Mouse (Mus musculus): ENCODE results near the gene Zbtb22. TPM values are rescaled to one million over a fixed set of nuclear protein-coding genes. Genes with fewer than 3 reads are reported as not detected.

Gene Zbtb22
- polyA plus RNA-seq, 1 experiment from 2014 or later = 11.4 TPM

DNA sequence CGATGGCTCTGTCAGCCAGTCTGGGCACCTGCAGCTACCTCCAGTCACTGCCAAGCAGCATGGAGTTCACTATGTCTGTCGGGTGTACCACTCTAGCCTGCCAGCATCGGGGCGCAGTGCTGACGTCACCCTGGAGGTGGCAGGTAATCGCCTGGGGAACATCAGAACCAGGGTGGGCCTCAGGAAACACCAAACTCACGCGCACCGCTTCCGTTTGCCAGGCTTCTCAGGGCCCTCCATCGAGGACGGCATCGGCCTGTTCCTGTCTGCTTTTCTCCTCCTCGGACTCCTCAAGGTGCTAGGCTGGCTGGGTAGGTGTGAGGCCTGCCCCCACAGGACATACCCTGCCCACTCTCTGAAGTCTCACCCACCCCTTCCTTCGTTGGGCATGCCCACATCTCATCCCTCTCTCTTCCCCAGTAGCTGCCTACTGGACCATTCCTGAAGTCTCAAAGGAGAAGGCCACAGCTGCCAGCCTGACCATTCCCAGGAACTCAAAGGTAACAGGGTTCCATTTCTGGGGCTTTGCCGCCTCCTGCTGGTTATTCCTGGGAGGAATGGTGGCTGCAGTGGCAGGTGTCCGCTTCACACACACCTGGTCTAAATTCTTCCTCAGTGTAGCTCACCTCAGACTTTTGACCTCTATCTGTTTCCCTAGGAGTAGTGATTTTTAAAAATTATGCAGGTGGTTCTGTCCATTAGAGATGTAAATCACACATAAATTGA lies 10.7 kb downstream of the Zbtb22 start:
- Histone ChIP-seq H3K4me3 (replicated peaks; ENCODE audit: low read length) (no peak overlapping the region), H3K27ac (no peak overlapping the region), H3K36me3 (replicated peaks; ENCODE audit: control insufficient read depth, insufficient read depth) (peaks cover 13% of the 10 kb centered on the region), H3K4me2 (replicated peaks) (no peak overlapping the region), H3K4me1 (replicated peaks; ENCODE audit: control insufficient read depth, insufficient read depth, low read length) (peaks cover 18% of the 10 kb centered on the region), H3K9ac (no peak overlapping the region), H3K9me3 (ENCODE audit: control insufficient read depth, low read length) (no peaks in the 10 kb centered on the region), H3K27me3 (ENCODE audit: control insufficient read depth, insufficient read depth, low read length) (no peaks in the 10 kb centered on the region)
- ATAC-seq (ENCODE audit: low FRiP score) = no peak
- 73% methylated on average over 17 of the region's 17 CpGs for WGBS
- DNase-seq (ENCODE audit: low spot score) = no peak

DNA sequence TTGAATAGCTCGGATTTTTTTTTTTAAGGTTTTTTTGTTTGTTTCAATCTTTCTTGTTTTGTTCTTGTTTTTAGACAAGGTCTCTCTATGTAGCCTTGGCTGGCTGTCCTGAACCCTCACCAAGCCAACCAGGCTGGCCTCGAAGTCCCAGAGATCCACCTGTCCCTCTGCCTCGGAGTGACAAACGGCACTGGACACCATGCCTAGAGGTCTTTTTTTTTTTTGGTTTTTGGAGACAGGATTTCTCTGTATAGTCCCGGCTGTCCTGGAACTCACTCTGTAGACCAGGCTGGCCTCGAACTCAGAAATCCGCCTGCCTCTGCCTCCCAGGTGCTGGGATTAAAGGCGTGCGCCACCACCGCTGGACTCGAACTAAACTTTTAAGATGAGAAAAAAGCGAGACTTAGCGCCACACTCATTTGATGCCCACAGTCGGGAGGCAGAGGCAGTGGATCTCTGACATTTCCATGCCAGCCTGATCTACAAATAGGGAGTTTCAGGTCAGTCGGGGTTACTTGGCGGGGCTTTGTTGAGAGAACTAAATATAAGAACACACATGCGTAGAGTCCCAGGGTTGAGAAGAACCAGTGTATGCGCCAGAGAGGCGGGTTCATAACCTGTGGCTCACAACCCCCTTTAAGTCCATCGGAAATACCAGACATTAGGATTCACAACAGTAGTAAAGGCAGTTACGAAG lies 12.7 kb downstream of the Zbtb22 start:
- no peak for ATAC-seq (ENCODE audit: low FRiP score)
- Histone ChIP-seq H3K4me3 (replicated peaks; ENCODE audit: low read length) (peak overlapping the region; percentile 73), H3K36me3 (replicated peaks; ENCODE audit: control insufficient read depth, insufficient read depth) (peaks cover 23% of the 10 kb centered on the region), H3K27ac (no peak overlapping the region), H3K9me3 (ENCODE audit: control insufficient read depth, low read length) (no peaks in the 10 kb centered on the region), H3K4me2 (replicated peaks) (peak overlapping the region; percentile 98), H3K9ac (peak overlapping the region; percentile 88), H3K27me3 (ENCODE audit: control insufficient read depth, insufficient read depth, low read length) (no peaks in the 10 kb centered on the region), H3K4me1 (replicated peaks; ENCODE audit: control insufficient read depth, insufficient read depth, low read length) (peaks cover 20% of the 10 kb centered on the region)
- no peak for DNase-seq (ENCODE audit: low spot score)
- 67% methylated on average over 21 of the region's 21 CpGs for WGBS

DNA sequence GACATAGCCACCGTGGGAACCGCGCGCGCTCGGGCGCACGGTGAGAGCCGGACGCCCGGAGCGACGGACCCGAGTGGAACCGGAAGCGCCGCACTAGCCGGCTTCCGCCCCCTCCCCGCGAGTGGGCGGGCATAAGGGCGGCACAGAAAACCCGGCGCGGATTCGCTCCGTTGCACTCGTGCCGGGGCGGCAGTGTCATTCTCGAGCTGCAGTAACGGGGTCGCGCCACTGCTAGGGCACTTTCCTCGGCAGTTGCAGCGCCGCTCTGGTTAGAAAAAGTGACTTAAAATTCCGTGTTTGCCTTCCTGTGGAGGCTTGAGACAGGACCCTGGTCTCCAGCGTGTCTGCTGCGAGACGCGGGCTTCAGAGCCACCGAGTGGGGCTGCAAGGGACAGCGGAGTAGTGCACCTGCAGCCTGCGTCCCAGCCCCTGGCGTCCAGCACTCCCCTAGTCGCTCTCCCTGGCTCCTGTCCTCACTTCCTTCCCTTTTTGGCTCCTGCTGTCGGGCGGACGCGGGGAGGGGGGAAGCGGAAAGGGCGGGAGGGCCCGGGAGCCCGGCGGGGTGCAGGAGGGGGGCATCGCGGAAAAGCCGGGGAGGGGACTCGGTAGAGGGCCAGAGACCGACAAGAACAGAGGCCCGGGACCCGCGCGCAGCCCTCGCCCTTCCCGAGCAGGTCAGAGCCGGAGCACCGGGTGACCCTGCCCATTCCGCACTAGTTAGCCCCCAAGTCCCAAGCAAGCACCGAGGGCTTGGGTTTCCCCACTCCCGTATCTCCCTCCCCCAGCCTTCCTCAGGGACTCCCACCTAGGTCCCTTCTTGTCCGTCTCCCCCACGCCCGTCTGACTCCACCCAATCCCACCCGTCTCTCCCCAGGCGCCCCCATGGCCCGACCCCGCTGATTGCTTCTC lies 13.9 kb downstream of the Zbtb22 start, which contains the start of gene Rgl2:
Rgl2 (plus strand) TSS at position 173 of the 909 bp plus-strand sequence.
- peak within 1 kb of the TSS; percentile 88 for H3K9ac ChIP-seq
- no peaks in the 10 kb centered on the region for H3K9me3 ChIP-seq (ENCODE audit: control insufficient read depth, low read length)
- H3K4me1 ChIP-seq (replicated peaks; ENCODE audit: control insufficient read depth, insufficient read depth, low read length) = peaks cover 20% of the 10 kb centered on the region
- H3K4me3 ChIP-seq (replicated peaks; ENCODE audit: low read length) = peak within 1 kb of the TSS; percentile 73
- peak; percentile 87 for ATAC-seq (ENCODE audit: low FRiP score)
- H3K27ac ChIP-seq = peak within 1 kb of the TSS; percentile 97
- peak within 1 kb of the TSS; percentile 98 for H3K4me2 ChIP-seq (replicated peaks)
- no peaks in the 10 kb centered on the region for H3K27me3 ChIP-seq (ENCODE audit: control insufficient read depth, insufficient read depth, low read length)
- WGBS = under 1% methylated on average over 70 of the region's 80 CpGs
- peaks cover 33% of the 10 kb centered on the region for H3K36me3 ChIP-seq (replicated peaks; ENCODE audit: control insufficient read depth, insufficient read depth)
- peak; percentile 96 for DNase-seq (ENCODE audit: low spot score)

DNA sequence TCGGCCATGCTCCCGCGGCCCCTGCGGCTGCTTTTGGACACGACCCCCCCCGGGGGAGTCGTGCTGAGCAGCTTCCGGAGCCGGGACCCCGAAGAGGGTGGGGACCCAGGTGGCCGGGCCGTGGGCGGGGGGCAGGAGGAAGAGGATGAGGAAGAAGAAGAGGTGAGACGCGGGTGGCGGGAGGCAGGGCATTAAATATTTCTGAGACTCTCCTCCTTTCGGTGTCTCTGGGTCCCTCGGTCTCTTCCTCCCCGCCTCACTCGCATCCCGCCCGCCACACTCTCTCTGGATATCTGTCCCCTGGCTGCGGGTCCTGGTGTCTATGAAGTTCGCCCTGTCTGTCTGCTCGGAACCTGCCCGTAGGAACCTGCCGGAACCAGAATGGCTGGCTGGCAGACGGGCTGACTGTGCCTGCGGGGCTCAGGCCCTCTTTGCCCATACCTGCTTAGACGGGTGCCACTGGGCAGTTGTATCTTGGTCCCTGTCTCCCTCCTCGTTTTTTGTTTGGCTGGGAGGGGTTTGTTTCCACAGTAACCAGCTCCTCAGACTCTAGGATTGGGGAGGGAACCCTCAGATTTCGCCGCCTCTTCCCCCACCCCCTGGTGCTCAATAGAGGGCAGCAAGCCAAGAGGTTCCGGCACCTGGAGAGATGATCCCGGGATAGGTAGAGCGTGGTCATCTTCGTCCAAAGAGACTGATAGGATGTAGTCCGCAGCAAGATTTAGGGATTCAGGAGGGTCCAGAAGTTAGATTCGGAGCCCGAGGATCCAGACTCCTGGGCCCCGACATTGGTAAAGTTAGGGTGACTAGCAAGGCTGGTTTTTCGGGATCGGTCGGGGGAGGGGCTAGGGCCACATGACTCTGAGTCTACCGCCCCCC lies 14.8 kb downstream of the Zbtb22 start:
- no peak for ATAC-seq (ENCODE audit: low FRiP score)
- Histone ChIP-seq H3K27ac (peak overlapping the region; percentile 97), H3K27me3 (ENCODE audit: control insufficient read depth, insufficient read depth, low read length) (no peaks in the 10 kb centered on the region), H3K9ac (peak overlapping the region; percentile 88), H3K4me1 (replicated peaks; ENCODE audit: control insufficient read depth, insufficient read depth, low read length) (peaks cover 20% of the 10 kb centered on the region), H3K4me2 (replicated peaks) (peak overlapping the region; percentile 98), H3K4me3 (replicated peaks; ENCODE audit: low read length) (peak overlapping the region; percentile 73), H3K9me3 (ENCODE audit: control insufficient read depth, low read length) (no peaks in the 10 kb centered on the region), H3K36me3 (replicated peaks; ENCODE audit: control insufficient read depth, insufficient read depth) (peaks cover 39% of the 10 kb centered on the region)
- DNase-seq (ENCODE audit: low spot score) = no peak
- under 1% methylated on average over 43 of the region's 45 CpGs for WGBS

DNA sequence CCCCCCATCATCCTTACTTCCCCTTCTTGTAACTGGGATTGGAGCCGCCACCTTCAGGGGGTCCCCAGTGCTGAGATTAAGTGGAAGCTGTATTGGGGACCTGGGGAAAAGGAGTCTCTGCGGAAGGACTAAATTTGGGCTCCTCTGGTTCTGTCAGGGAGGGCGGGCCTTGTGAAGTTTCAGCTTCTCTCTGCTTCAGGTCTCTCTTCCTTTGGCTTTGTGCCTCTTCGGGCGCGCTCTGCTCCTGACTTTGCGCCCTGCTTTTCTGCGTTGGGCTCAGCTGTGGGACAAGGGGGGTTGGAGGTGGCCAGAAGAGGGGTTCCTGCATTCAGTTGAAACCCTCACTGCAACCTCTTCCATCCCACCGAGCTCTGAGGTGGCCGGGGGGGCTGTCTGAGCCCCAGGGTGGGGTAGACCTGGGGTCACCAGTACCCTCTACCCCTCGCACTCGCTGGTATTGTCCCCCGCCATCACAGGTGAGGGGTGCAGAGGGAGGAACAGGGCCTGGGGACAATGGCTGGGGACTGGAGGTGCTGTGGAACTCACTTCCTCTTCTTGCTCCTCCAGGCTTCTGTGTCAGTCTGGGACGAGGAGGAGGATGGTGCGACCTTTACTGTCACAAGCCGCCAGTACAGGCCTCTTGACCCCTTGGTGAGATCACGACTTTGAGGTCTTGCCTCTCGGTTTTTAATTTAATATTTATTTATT lies 15.6 kb downstream of the Zbtb22 start:
- Histone ChIP-seq H3K27ac (no peak overlapping the region), H3K27me3 (ENCODE audit: control insufficient read depth, insufficient read depth, low read length) (no peaks in the 10 kb centered on the region), H3K9me3 (ENCODE audit: control insufficient read depth, low read length) (no peaks in the 10 kb centered on the region), H3K9ac (peak overlapping the region; percentile 88), H3K4me1 (replicated peaks; ENCODE audit: control insufficient read depth, insufficient read depth, low read length) (peaks cover 20% of the 10 kb centered on the region), H3K4me2 (replicated peaks) (peak overlapping the region; percentile 98), H3K4me3 (replicated peaks; ENCODE audit: low read length) (peak overlapping the region; percentile 73), H3K36me3 (replicated peaks; ENCODE audit: control insufficient read depth, insufficient read depth) (peaks cover 45% of the 10 kb centered on the region)
- ATAC-seq (ENCODE audit: low FRiP score) (no peak), DNase-seq (ENCODE audit: low spot score) (no peak)
- 40% methylated on average over 18 of the region's 18 CpGs for WGBS

DNA sequence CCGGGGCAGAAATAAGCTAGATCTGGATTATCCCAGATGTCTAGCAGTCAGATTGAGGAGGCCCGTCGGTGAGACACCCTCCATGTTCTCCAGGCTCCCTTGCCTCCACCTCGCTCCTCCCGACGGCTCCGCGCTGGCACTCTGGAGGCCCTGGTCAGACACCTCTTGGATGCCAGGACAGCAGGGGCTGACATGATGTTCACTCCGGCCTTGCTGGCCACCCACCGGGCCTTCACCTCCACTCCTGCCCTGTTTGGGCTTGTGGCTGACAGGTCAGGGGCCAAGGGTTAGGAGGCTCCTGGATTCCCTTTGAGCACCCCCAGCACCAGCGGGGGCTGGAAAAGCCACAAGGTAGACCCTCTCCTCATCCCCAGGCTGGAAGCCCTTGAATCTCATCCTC lies 16.2 kb downstream of the Zbtb22 start:
- ATAC-seq (ENCODE audit: low FRiP score) (no peak), DNase-seq (ENCODE audit: low spot score) (no peak)
- Histone ChIP-seq H3K9me3 (ENCODE audit: control insufficient read depth, low read length) (no peaks in the 10 kb centered on the region), H3K4me2 (replicated peaks) (no peak overlapping the region), H3K27me3 (ENCODE audit: control insufficient read depth, insufficient read depth, low read length) (no peaks in the 10 kb centered on the region), H3K4me3 (replicated peaks; ENCODE audit: low read length) (no peak overlapping the region), H3K9ac (no peak overlapping the region), H3K4me1 (replicated peaks; ENCODE audit: control insufficient read depth, insufficient read depth, low read length) (peaks cover 20% of the 10 kb centered on the region), H3K27ac (no peak overlapping the region), H3K36me3 (replicated peaks; ENCODE audit: control insufficient read depth, insufficient read depth) (peaks cover 50% of the 10 kb centered on the region)
- WGBS = 92% methylated on average over 11 of the region's 11 CpGs

DNA sequence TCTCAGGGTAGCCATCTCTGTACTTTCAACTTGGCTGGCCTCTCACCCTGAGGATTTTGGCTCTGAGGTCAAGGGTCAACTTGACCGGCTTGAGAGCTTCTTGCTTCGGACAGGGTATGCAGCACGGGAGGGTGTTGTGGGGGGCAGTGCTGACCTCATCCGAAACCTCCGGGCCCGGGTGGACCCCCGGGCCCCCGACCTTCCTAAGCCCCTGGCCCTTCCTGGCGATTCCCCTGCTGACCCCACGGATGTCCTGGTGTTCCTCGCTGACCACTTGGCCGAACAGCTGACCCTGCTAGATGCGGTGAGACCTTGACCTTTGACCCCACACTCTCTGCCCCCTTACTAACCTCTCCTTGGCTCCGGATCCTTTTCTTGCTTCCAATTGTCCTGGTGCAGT lies 16.7 kb downstream of the Zbtb22 start:
- no peak overlapping the region for H3K4me3 ChIP-seq (replicated peaks; ENCODE audit: low read length)
- ATAC-seq (ENCODE audit: low FRiP score) (no peak), DNase-seq (ENCODE audit: low spot score) (no peak)
- H3K4me2 ChIP-seq (replicated peaks) = no peak overlapping the region
- H3K9ac ChIP-seq = no peak overlapping the region
- no peak overlapping the region for H3K27ac ChIP-seq
- WGBS = 86% methylated on average over 14 of the region's 14 CpGs
- H3K4me1 ChIP-seq (replicated peaks; ENCODE audit: control insufficient read depth, insufficient read depth, low read length) = peaks cover 20% of the 10 kb centered on the region
- no peaks in the 10 kb centered on the region for H3K27me3 ChIP-seq (ENCODE audit: control insufficient read depth, insufficient read depth, low read length)
- H3K36me3 ChIP-seq (replicated peaks; ENCODE audit: control insufficient read depth, insufficient read depth) = peaks cover 51% of the 10 kb centered on the region
- no peaks in the 10 kb centered on the region for H3K9me3 ChIP-seq (ENCODE audit: control insufficient read depth, low read length)

DNA sequence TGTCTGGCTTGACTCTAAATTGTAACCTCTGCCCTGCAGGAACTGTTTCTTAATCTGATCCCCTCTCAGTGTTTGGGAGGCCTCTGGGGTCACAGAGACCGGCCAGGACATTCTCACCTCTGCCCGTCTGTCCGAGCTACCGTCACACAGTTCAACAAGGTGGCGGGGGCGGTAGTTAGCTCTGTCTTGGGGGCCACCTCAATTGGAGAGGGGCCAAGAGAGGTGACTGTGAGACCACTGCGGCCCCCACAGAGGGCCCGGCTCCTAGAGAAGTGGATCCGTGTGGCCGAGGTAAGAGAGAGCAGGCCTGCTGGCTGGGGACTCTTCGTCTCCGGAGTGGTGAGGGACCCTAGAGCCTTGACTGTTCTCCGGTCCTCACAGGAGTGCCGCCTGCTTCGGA lies 17.3 kb downstream of the Zbtb22 start:
- H3K4me1 ChIP-seq (replicated peaks; ENCODE audit: control insufficient read depth, insufficient read depth, low read length) = peaks cover 19% of the 10 kb centered on the region
- no peak overlapping the region for H3K4me3 ChIP-seq (replicated peaks; ENCODE audit: low read length)
- H3K36me3 ChIP-seq (replicated peaks; ENCODE audit: control insufficient read depth, insufficient read depth) = peaks cover 48% of the 10 kb centered on the region
- H3K27ac ChIP-seq = no peak overlapping the region
- WGBS = 92% methylated on average over 15 of the region's 15 CpGs
- H3K9me3 ChIP-seq (ENCODE audit: control insufficient read depth, low read length) = no peaks in the 10 kb centered on the region
- H3K4me2 ChIP-seq (replicated peaks) = no peak overlapping the region
- ATAC-seq (ENCODE audit: low FRiP score) (no peak), DNase-seq (ENCODE audit: low spot score) (no peak)
- H3K27me3 ChIP-seq (ENCODE audit: control insufficient read depth, insufficient read depth, low read length) = no peaks in the 10 kb centered on the region
- no peak overlapping the region for H3K9ac ChIP-seq

Measured in hindbrain, embryonic 14.5 days (tissue).